Mouse (Mus musculus) neural tube, embryonic 14.5 days (tissue): Measurements from ENCODE around the gene Rnf214. TPM values are rescaled to one million over a fixed set of nuclear protein-coding genes. Genes with fewer than 3 reads are reported as not detected.
A peak's percentile ranks its signal among the peaks of the same experiment; 100 is the strongest.

ENCODE experiments used
- ATAC-seq: fragments of 200-750 bp; cut with Nextera tagmentation; 2 replicates; pipeline ENCODE4 v1.8.0; 2017; ENCODE audit warnings: low read depth, mild to moderate bottlenecking, moderate TSS enrichment, moderate library complexity
- H3K27ac ChIP-seq: fragments of 300-500 bp; sonication (generic); 2 replicates; pipeline ENCODE4 v1.5.1; 2014; ENCODE audit warnings: low read depth, mild to moderate bottlenecking, control low read depth, low read length, moderate library complexity, mixed read lengths
- H3K27me3 ChIP-seq: fragments of 300-500 bp; sonication (generic); 2 replicates; pipeline ENCODE4 v1.6.1; 2014; ENCODE audit warnings: low read length; ENCODE audit not compliant: control insufficient read depth, insufficient read depth
- H3K36me3 ChIP-seq: fragments of 300-500 bp; sonication (generic); 2 replicates; pipeline ENCODE4 v1.6.1; 2014; ENCODE audit warnings: low read length, mixed read lengths; ENCODE audit not compliant: control insufficient read depth, insufficient read depth
- H3K4me1 ChIP-seq: fragments of 300-500 bp; sonication (generic); 2 replicates; pipeline ENCODE4 v1.6.1; 2014; ENCODE audit warnings: low read length; ENCODE audit not compliant: control insufficient read depth, insufficient read depth
- H3K4me2 ChIP-seq: fragments of 300-500 bp; sonication (generic); 2 replicates; pipeline ENCODE4 v1.6.1; 2014; ENCODE audit warnings: mild to moderate bottlenecking, low read depth, low read length, control low read depth
- H3K4me3 ChIP-seq: fragments of 300-500 bp; sonication (generic); 2 replicates; pipeline ENCODE4 v1.5.1; 2014; ENCODE audit warnings: low read depth, low read length, control low read depth, mixed read lengths
- H3K9ac ChIP-seq: fragments of 300-500 bp; sonication (generic); replicated peaks from 2 replicates; pipeline ENCODE4 v1.6.1; 2014; ENCODE audit warnings: low read depth, mild to moderate bottlenecking, control low read depth, low read length, mixed read lengths
- H3K9me3 ChIP-seq: fragments of 300-500 bp; sonication (generic); 2 replicates; pipeline ENCODE4 v1.6.1; 2016; ENCODE audit warnings: low read length; ENCODE audit not compliant: control insufficient read depth
- WGBS: fragments of 180-500 bp; shearing (Covaris S2); extraction: QIAGEN DNeasy Blood & Tissue Kit; methylation state at CpG from one replicate; pipeline ENCODE4 v1.1.7; 2014; 5-methylcytosine and 5-hydroxymethylcytosine counted together
- microRNA-seq: library from miRNA; unstranded; fragments of <30 nt; microRNA quantifications from one replicate; pipeline ENCODE4, GENCODE M21; 2016
- polyA plus RNA-seq: library from polyadenylated mRNA; unstranded; fragments of >200 nt; fragmentation: Nextera tagmentation; extraction: Ambion mirVana; gene quantifications from 2 replicates; pipeline ENCODE4 v1.2.1, GENCODE M21; 2014

The Rnf214 gene
- polyA plus RNA-seq, 1 experiment from 2014 or later: 132 TPM

GRCm38 (mm10) chr9:45815525-45815924 is 91.2 kb downstream of the Rnf214 start:
- peaks cover 2% of the 10 kb centered on the region; the same call in 1 of the 2 replicates for H3K36me3 ChIP-seq
- H3K9ac ChIP-seq: no peak overlapping the region
- ATAC-seq: no peak
- H3K27ac ChIP-seq: peak overlapping the region; percentile 48
- no peak overlapping the region for H3K4me3 ChIP-seq
- no peak overlapping the region for H3K4me2 ChIP-seq
- H3K4me1 ChIP-seq: no peaks in the 10 kb centered on the region
- WGBS: 78% methylated on average over 10 of the region's 10 CpGs
- H3K27me3 ChIP-seq: no peaks in the 10 kb centered on the region
- no peaks in the 10 kb centered on the region for H3K9me3 ChIP-seq

- Histone ChIP-seq H3K9ac (no peak overlapping the region), H3K4me1 (no peaks in the 10 kb centered on the region), H3K9me3 (no peaks in the 10 kb centered on the region), H3K27me3 (no peaks in the 10 kb centered on the region), H3K4me2 (no peak overlapping the region), H3K36me3 (peaks cover 2% of the 10 kb centered on the region; the same call in 1 of the 2 replicates), H3K27ac (peak overlapping the region; percentile 48), H3K4me3 (no peak overlapping the region)
- no peak for ATAC-seq
- 79% methylated on average over 9 of the region's 9 CpGs for WGBS
These were observed 91.6 kb downstream of the Rnf214 start for GRCm38 (mm10) chr9:45815113-45815512.

Small RNAs within 50 kb of the gene (microRNA-seq; reads per million reads assigned to microRNA genes)
- gene Mir7087: not detected

Other genes starting within 250 kb of the Rnf214 start
- gene Cep164, start 78.2 kb downstream of the Rnf214 start, polyA plus RNA-seq: 11.8 and 12.7 TPM in 2 replicates
- 49.8 and 56.4 TPM in 2 replicates for gene Bace1, start 68.3 kb downstream of the Rnf214 start, polyA plus RNA-seq
- 16.5 and 19.1 TPM in 2 replicates for gene Pcsk7, start 414 bp downstream of the Rnf214 start, polyA plus RNA-seq
- 5.2 and 5.5 TPM in 2 replicates for gene Tagln, start 29.1 kb upstream of the Rnf214 start, polyA plus RNA-seq
- 45.7 and 52.0 TPM in 2 replicates for gene Sidt2, start 48.3 kb upstream of the Rnf214 start, polyA plus RNA-seq
- 307 and 318 TPM in 2 replicates for gene Pafah1b2, start 105.8 kb upstream of the Rnf214 start, polyA plus RNA-seq
- gene Sik3, start 105.9 kb upstream of the Rnf214 start, polyA plus RNA-seq: 10.5 TPM in 2 replicates